Mouse (Mus musculus) layer of hippocampus, adult 2 months (tissue): ENCODE measurements around the gene Lrcol1. TPM values are rescaled to one million over a fixed set of nuclear protein-coding genes. Genes with fewer than 3 reads are reported as not detected.

Source experiments
- DNase-seq, 2 experiments: peaks; one replicate each; pipeline ENCODE4 v3.0.0; 2022; ENCODE audit warnings: low spot score in 2 of 2
- H3K27ac ChIP-seq: fragments of 200-600 bp; 2 replicates; pipeline ENCODE4 v1.8.1; 2022
- H3K4me3 ChIP-seq: fragments of 200-600 bp; 2 replicates; pipeline ENCODE4 v1.8.1; 2022; ENCODE audit warnings: mild to moderate bottlenecking
- CTCF ChIP-seq: fragments of 200-600 bp; conservative IDR thresholded peaks from 2 replicates; pipeline ENCODE4 v1.8.1; 2022; ENCODE audit warnings: antibody characterized with exemption, mild to moderate bottlenecking, moderate library complexity
- total RNA-seq, 2 experiments: library from RNA; stranded (reverse); gene quantifications; 2 replicates each; pipeline ENCODE4 v1.2.3; 2021

Gene Lrcol1
- total RNA-seq, 2 experiments from 2014 or later, result not detected

GRCm38 (mm10) chr5:110363179-110363821 lies 18.8 kb downstream of the Lrcol1 start:
- peak; percentile 75 for TF ChIP-seq CTCF
- peak; percentile 66 to 77 for DNase-seq
- peak overlapping the region; percentile 80 for H3K27ac ChIP-seq

GRCm38 (mm10) chr5:110363822-110364545 lies 19.5 kb downstream of the Lrcol1 start:
- Histone ChIP-seq H3K27ac (peak overlapping the region; percentile 80), H3K4me3 (peak overlapping the region; percentile 56)
- peak; percentile 35 for TF ChIP-seq CTCF
- no peak for DNase-seq

More at GRCm38 (mm10) chr5:110363179-110363821, 18.8 kb downstream of the Lrcol1 start:
- peak overlapping the region; percentile 56 for H3K4me3 ChIP-seq

- Histone ChIP-seq H3K27ac (peak overlapping the region; percentile 79; the same call in 1 of the 2 replicates), H3K4me3 (no peak overlapping the region)
- peak; percentile 86 for TF ChIP-seq CTCF
- DNase-seq, result peak; percentile 65 to 85
Measured at GRCm38 (mm10) chr5:110376802-110377433, 32.4 kb downstream of the Lrcol1 start.

GRCm38 (mm10) chr5:110378181-110378583 lies 33.7 kb downstream of the Lrcol1 start:
- Histone ChIP-seq H3K27ac (peak overlapping the region; percentile 79), H3K4me3 (peak overlapping the region; percentile 27; the same call in 1 of the 2 replicates)
- no peak for TF ChIP-seq CTCF
- peak in 1 of 2 experiments; percentile 40 for DNase-seq

- TF ChIP-seq CTCF, result no peak
- no peak for DNase-seq
- 0 out of 2 replicates have a peak overlapping the region, but pooled peaks have one; percentile 0 for H3K27ac ChIP-seq
Measured at GRCm38 (mm10) chr5:110379086-110379485, 34.6 kb downstream of the Lrcol1 start.

GRCm38 (mm10) chr5:110379823-110380222 lies 35.3 kb downstream of the Lrcol1 start:
- H3K27ac ChIP-seq, result no peak overlapping the region
- no peak for DNase-seq
- TF ChIP-seq CTCF, result peak; percentile 52
- H3K4me3 ChIP-seq, result no peak overlapping the region

More at GRCm38 (mm10) chr5:110379086-110379485, 34.6 kb downstream of the Lrcol1 start:
- H3K4me3 ChIP-seq, result no peak overlapping the region

GRCm38 (mm10) chr5:110384491-110384890 lies 40.0 kb downstream of the Lrcol1 start:
- no peak for DNase-seq
- Histone ChIP-seq H3K4me3 (no peak overlapping the region), H3K27ac (peak overlapping the region; percentile 15; the same call in 1 of the 2 replicates)
- no peak for TF ChIP-seq CTCF

GRCm38 (mm10) chr5:110385263-110385662 lies 40.7 kb downstream of the Lrcol1 start:
- H3K27ac ChIP-seq, result peak overlapping the region; percentile 15; the same call in 1 of the 2 replicates
- TF ChIP-seq CTCF, result no peak
- H3K4me3 ChIP-seq, result peak overlapping the region; percentile 20; the same call in 1 of the 2 replicates
- DNase-seq, result no peak

GRCm38 (mm10) chr5:110386371-110387330 lies 42.1 kb downstream of the Lrcol1 start:
- H3K4me3 ChIP-seq, result peak overlapping the region; percentile 68
- peak overlapping the region; percentile 64 for H3K27ac ChIP-seq
- peak; percentile 55 to 70 for DNase-seq
- no peak for TF ChIP-seq CTCF

- H3K4me3 ChIP-seq, result peak overlapping the region; percentile 68
- no peak for DNase-seq
Measured at GRCm38 (mm10) chr5:110387332-110387731, 42.8 kb downstream of the Lrcol1 start.

GRCm38 (mm10) chr5:110390631-110391030 lies 46.1 kb downstream of the Lrcol1 start:
- DNase-seq, result no peak
- no peak for TF ChIP-seq CTCF
- Histone ChIP-seq H3K27ac (no peak overlapping the region), H3K4me3 (no peak overlapping the region)

More at GRCm38 (mm10) chr5:110387332-110387731, 42.8 kb downstream of the Lrcol1 start:
- H3K27ac ChIP-seq, result peak overlapping the region; percentile 64; the same call in 1 of the 2 replicates
- no peak for TF ChIP-seq CTCF

GRCm38 (mm10) chr5:110392727-110393126 lies 48.2 kb downstream of the Lrcol1 start:
- no peak for TF ChIP-seq CTCF
- DNase-seq, result no peak
- Histone ChIP-seq H3K4me3 (no peak overlapping the region), H3K27ac (no peak overlapping the region)
